16 mouse cellular contexts compared by ENCODE assay signal in genomic region chr6:61154654-61155053, GRCm38 (mm10).
"Had no signal": no experiment of that assay in that cellular context is flagged by ENCODE, and none has a peak within 500 bp of the region (broad histone marks: within the 10 kb centered on the region; RNA-seq: fewer than 3 reads in every experiment).

No protein-coding gene starts in this region.

- H3K4me2 ChIP-seq: limb, embryonic 12.5 days; limb, embryonic 15.5 days; liver, embryonic 11.5 days; lung, embryonic 15.5 days had no signal

- H3K27ac ChIP-seq: left cerebral cortex, adult 2 months; limb, embryonic 12.5 days; limb, embryonic 15.5 days; liver, embryonic 14.5 days; lung, embryonic 15.5 days; midbrain, embryonic 10.5 days had no signal

- ATAC-seq: liver, postnatal 0 days had no signal

- H3K9ac ChIP-seq: limb, embryonic 12.5 days; limb, embryonic 15.5 days; liver, embryonic 14.5 days; liver, postnatal 0 days; lung, embryonic 15.5 days had no signal

- DNase-seq: kidney, postnatal 10 days; kidney, postnatal 36 days; layer of hippocampus, postnatal 36 days; liver, postnatal 0 days; lung, postnatal 10 days; lung, postnatal 36 days; thymus, adult 18-20 months; thymus, postnatal 36 days had no signal

- H3K4me3 ChIP-seq: left cerebral cortex, adult 2 months; limb, embryonic 12.5 days; limb, embryonic 15.5 days; lung, embryonic 15.5 days; megakaryocyte, embryonic 14.5 days; midbrain, embryonic 10.5 days had no signal

- H3K4me1 ChIP-seq: limb, embryonic 15.5 days; megakaryocyte, embryonic 14.5 days had no signal

- H3K27me3 ChIP-seq: limb, embryonic 12.5 days; limb, embryonic 15.5 days; lung, embryonic 15.5 days; megakaryocyte, embryonic 14.5 days had no signal

- H3K9me3 ChIP-seq: limb, embryonic 12.5 days; limb, embryonic 15.5 days; lung, embryonic 15.5 days; megakaryocyte, embryonic 14.5 days; midbrain, embryonic 10.5 days had no signal

- H3K36me3 ChIP-seq: limb, embryonic 12.5 days; limb, embryonic 15.5 days; lung, embryonic 15.5 days; midbrain, embryonic 10.5 days had no signal
